Mouse (Mus musculus): ENCODE results near the gene Gm47959.
"Not testable (repeated sequence)": the region's sequence is repeated elsewhere in the genome, so short reads cannot be mapped to it uniquely, and the experiment has no call there.

Gene Gm47959

GRCm38 (mm10) chr1:83000306-83000705 is at the start of gene Gm47959:
Gm47959 (plus strand) TSS chr1:83000548.
- DNase-seq, result not testable (repeated sequence)

DNA sequence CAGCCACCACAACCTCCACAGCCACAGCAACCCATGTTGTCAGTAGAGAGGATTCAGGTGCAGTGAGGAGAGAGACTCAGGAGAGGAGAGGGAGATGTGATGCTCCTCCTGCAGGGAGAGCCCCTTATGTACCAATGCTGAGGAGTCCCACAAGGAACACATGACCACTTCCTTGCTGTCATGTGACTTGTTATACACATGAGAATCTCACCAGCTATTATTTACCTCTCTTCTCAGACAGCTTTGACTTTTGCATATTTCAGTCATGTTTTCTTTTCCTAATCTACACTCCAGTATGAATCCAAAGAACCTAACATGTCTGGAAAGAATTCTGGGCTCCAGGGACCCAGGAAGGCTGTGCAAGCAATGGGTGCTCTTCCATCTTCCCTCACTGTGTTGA is 44.4 kb upstream of the Gm47959 start, which contains the start of gene Gm7544:
TSS of gene Gm7544 (minus strand) at position 101 of the 400 bp plus-strand sequence.
- DNase-seq, result not testable (repeated sequence)

DNA sequence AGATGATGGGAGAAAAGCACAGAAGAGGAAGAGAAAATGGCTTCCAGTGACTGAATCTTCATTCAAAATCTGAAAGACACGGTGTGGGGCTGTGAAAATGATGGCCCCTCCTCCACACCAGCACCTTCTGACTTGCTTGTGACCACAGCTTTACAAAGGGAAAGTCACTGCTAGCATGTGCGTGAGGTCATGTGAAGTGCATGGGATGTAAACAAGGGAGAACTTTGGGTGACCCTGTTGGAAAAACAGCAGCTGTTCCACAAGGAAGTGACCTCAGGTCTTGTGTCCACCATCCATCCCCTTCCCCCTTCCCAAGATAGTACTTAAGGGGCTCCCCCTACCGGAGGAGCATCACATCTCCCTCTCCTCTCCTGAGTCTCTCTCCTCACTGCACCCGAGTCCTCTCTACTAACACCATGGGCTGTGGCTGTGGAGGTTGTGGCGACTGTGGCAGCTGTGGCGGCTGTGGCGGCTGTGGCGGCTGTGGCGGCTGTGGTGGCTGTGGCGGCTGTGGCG is 40.4 kb upstream of the Gm47959 start, which contains the start of gene Gm47955:
TSS of gene Gm47955 (plus strand) at position 417 of the 516 bp plus-strand sequence.
- no peak for DNase-seq

- DNase-seq, result no peak
Measured at GRCm38 (mm10) chr1:82966413-82966812, 33.9 kb upstream of the Gm47959 start.

GRCm38 (mm10) chr1:82972046-82972445 is 28.3 kb upstream of the Gm47959 start:
- peak; percentile 18 for DNase-seq

DNA sequence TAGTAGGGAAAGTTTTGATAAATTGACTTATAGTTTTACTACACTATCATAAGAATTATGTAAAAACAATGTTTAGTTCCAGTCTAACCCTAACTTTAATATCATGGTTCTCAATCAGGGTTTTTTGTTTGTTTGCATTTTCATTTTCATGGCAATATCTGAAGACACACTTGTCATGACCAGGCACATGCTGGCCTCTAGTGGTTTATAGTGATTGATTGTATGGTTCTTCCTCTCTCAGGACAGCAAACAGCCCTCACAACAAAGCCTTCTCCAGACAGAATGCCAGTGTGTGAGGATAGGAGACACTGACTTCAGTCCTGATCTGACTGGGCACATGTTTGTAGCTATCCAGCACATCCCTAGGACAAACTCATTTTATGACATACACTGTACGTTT is 27.1 kb upstream of the Gm47959 start:
- no peak for DNase-seq

DNA sequence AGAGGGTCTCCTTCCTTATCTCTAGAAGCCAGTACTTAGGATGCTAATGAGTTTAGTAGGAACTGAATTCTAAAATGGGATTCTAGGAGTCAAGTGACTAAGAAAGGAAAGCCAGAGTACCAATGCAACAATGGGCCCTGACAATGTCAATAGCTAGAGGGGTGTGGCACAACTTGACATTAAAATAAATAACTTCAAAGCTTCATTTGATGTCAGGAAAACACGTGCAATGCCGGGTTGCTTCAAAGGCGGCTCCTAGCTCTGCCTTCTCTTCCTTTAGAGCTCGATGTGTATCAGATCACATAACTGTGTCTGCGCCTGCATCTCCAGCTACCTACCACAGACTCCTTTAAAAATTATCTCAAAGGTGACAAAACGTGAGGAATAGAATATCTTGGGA is 26.4 kb upstream of the Gm47959 start:
- DNase-seq, result no peak

GRCm38 (mm10) chr1:82974342-82974741 is 26.0 kb upstream of the Gm47959 start:
- peak; percentile 48 for DNase-seq

- no peak for DNase-seq
Measured at GRCm38 (mm10) chr1:82975750-82976149, 24.6 kb upstream of the Gm47959 start.

DNA sequence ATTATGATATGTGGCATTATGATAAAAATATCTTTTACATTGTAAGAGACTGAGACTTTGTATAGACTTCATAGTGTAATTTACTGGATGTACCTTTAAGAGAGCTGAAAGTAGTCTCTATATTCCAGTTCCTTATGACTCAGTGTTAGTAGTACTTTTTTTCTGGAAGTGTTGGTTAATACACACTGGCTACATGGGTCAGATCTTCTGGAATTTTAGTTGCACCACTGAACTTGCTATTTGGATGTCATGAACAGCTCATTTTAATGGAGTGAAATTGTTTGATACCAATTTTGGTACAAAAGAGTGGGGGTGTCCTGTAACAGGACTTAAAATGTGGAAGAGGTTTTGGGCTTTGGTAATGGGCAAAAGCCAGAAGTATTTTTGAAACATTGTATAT is 22.5 kb upstream of the Gm47959 start:
- no peak for DNase-seq

- no peak for DNase-seq
Measured at GRCm38 (mm10) chr1:82986738-82987137, 13.6 kb upstream of the Gm47959 start.

GRCm38 (mm10) chr1:82987530-82988198 is 12.7 kb upstream of the Gm47959 start:
- no peak for DNase-seq

- DNase-seq, result no peak
Measured at GRCm38 (mm10) chr1:82991062-82991461, 9.3 kb upstream of the Gm47959 start.

DNA sequence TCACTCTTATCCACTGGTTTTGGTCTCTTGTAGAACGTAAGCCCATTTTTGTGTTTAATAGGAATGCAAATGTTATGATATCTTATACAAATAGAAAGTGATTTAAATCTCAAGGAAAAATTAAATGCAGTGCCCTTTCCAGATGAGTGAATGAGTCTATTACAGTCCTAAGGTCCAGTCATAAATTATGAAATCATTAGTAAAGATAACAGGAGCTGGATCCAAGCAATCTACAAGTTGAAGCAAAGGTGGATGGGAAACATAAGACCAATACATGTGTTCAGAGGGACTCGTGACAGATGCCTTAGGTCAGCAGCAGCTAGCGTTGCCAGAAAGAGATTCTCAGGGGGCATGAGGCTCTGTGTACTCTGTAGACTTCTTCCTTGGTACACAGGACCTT is 8.8 kb upstream of the Gm47959 start:
- DNase-seq, result no peak

- DNase-seq, result no peak
Measured at GRCm38 (mm10) chr1:82992093-82992492, 8.3 kb upstream of the Gm47959 start.

- no peak for DNase-seq
Measured at GRCm38 (mm10) chr1:82993947-82994346, 6.4 kb upstream of the Gm47959 start.

GRCm38 (mm10) chr1:83006218-83007179 is 6.2 kb downstream of the Gm47959 start:
- DNase-seq, result no peak

- DNase-seq, result no peak
Measured at GRCm38 (mm10) chr1:83007471-83007870, 7.1 kb downstream of the Gm47959 start.

- DNase-seq, result no peak
Measured at GRCm38 (mm10) chr1:83014477-83014876, 14.1 kb downstream of the Gm47959 start.

DNA sequence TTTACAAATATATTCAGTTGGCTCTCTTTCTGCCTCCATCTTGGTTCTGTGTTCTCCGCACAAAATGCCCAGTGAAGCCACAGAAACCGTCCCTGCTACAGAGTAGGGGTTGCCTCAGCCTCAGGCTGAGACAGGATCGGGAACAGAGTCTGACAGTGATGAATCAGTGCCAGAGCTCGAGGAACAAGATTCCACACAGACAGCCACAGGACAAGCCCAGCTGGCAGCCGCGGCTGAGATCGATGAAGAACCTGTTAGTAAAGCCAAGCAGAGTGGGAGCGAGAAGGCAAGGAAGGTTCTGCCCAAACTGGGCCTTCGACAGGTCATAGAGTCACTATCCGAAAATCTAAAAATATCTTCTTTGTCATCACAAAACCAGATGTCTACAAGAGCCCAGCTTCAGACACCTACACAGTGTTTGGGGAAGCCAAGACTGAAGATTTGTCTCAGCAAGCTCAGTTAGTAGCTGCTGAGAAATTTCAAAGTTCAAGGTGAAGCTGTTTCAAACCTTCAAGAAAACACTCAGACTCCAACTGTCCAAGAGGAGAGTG is 15.1 kb downstream of the Gm47959 start:
- DNase-seq, result no peak

- no peak for DNase-seq
Measured at GRCm38 (mm10) chr1:83016556-83016955, 16.2 kb downstream of the Gm47959 start.

GRCm38 (mm10) chr1:83031950-83032349 is 31.6 kb downstream of the Gm47959 start:
- no peak for DNase-seq

DNA sequence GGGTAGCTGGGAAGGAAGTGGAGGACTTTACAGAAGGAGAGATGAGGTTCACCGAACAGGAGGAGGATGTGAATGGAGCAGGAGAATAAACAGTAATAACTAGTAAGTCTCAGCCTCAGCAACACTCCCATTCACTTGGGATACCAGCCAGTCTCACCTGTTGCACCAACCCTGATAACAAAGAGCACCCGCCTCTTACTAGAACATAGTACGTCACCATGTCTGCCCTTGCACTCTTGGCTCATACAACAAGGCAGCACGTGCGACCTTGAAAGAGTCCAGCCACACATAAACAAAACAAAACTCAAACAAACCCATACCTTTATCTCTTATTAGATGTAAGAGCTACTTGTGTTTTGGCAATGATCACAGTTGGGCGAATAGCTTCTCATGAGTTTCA is 32.2 kb downstream of the Gm47959 start:
- no peak for DNase-seq

Measured in liver (tissue).